ENCODE assay signal across 24 mouse cellular contexts in the genomic region with DNA sequence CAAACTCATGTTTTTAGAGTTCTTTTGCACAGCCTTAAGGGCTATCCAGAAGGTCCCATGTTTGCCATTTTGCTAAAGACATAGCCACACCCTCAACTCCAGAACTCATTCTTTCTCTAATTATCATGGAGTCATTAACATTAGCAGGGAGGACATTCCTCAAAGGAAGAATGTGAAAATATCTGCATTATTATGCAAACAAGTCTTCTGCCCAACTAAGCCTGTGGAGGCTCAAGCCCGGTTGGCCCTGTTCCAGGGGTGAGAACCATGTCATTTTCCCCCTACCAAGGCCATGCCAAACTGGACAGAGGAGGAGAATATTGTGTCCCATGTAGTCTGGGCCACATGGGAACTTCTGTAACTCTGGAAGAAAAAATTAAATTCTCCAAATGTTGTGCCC.
"Had no signal": no experiment of that assay in that cellular context is flagged by ENCODE, and none has a peak within 500 bp of the region (broad histone marks: within the 10 kb centered on the region; RNA-seq: fewer than 3 reads in every experiment).

No protein-coding gene starts in this region.

- H3K9ac ChIP-seq: heart, embryonic 13.5 days; heart, embryonic 15.5 days; hindbrain, embryonic 13.5 days; hindbrain, embryonic 15.5 days; kidney, embryonic 15.5 days; limb, embryonic 13.5 days; limb, embryonic 15.5 days; liver, embryonic 13.5 days had no signal

- H3K4me1 ChIP-seq: heart, embryonic 15.5 days; hindbrain, embryonic 13.5 days; hindbrain, embryonic 15.5 days; kidney, embryonic 15.5 days; limb, embryonic 13.5 days; limb, embryonic 15.5 days; liver, embryonic 13.5 days had no signal

- H3K4me2 ChIP-seq: heart, embryonic 11.5 days; heart, embryonic 13.5 days; heart, embryonic 15.5 days; hindbrain, embryonic 13.5 days; hindbrain, embryonic 15.5 days; kidney, embryonic 15.5 days; limb, embryonic 13.5 days; limb, embryonic 15.5 days; liver, embryonic 13.5 days had no signal

- ATAC-seq: hindbrain, postnatal 0 days; intestine, embryonic 16.5 days had no signal

- H3K36me3 ChIP-seq: heart, embryonic 13.5 days; heart, embryonic 15.5 days; hindbrain, embryonic 13.5 days; hindbrain, embryonic 15.5 days; kidney, embryonic 15.5 days; limb, embryonic 13.5 days; limb, embryonic 15.5 days; liver, embryonic 13.5 days had no signal

- DNase-seq: gastrocnemius, postnatal 14 days; gastrocnemius, postnatal 36 days; heart, adult 11 months; heart, adult 2 months; heart, postnatal 14 days; heart, postnatal 36 days; kidney, adult 11 months; kidney, postnatal 14 days; kidney, postnatal 36 days; layer of hippocampus, adult 9-11 months; layer of hippocampus, postnatal 36 days; left cerebral cortex, postnatal 4 days; liver, embryonic 13.5 days had no signal

- H3K27me3 ChIP-seq: heart, embryonic 13.5 days; heart, embryonic 15.5 days; hindbrain, embryonic 13.5 days; hindbrain, embryonic 15.5 days; kidney, embryonic 15.5 days; limb, embryonic 13.5 days; limb, embryonic 15.5 days; liver, embryonic 13.5 days had no signal

- H3K4me3 ChIP-seq: heart, adult 2 months; heart, embryonic 13.5 days; heart, embryonic 15.5 days; hindbrain, embryonic 13.5 days; hindbrain, embryonic 15.5 days; kidney, embryonic 15.5 days; limb, embryonic 13.5 days; limb, embryonic 15.5 days; liver, embryonic 13.5 days had no signal

- H3K27ac ChIP-seq: heart, adult 2 months; heart, embryonic 13.5 days; heart, embryonic 15.5 days; hindbrain, embryonic 13.5 days; hindbrain, embryonic 15.5 days; hindbrain, postnatal 0 days; kidney, embryonic 15.5 days; kidney, postnatal 0 days; limb, embryonic 13.5 days; limb, embryonic 15.5 days; liver, embryonic 13.5 days had no signal

- H3K9me3 ChIP-seq: heart, embryonic 13.5 days; heart, embryonic 15.5 days; hindbrain, embryonic 13.5 days; hindbrain, embryonic 15.5 days; kidney, embryonic 15.5 days; limb, embryonic 13.5 days; limb, embryonic 15.5 days; liver, embryonic 13.5 days had no signal
